Mouse (Mus musculus) heart, postnatal 4 days (tissue): ENCODE measurements around the gene Gm9918. TPM values are rescaled to one million over a fixed set of nuclear protein-coding genes. Genes with fewer than 3 reads are reported as not detected.
A peak's percentile ranks its signal among the peaks of the same experiment; 100 is the strongest.

Experiments
- DNase-seq: peaks from one replicate; pipeline ENCODE4 v3.0.0; 2021
- total RNA-seq, 2 experiments: library from RNA; stranded (reverse); gene quantifications; 2 replicates each; pipeline ENCODE4 v1.2.3; 2021

The Gm9918 gene
- total RNA-seq, 2 experiments from 2014 or later = not detected

DNA sequence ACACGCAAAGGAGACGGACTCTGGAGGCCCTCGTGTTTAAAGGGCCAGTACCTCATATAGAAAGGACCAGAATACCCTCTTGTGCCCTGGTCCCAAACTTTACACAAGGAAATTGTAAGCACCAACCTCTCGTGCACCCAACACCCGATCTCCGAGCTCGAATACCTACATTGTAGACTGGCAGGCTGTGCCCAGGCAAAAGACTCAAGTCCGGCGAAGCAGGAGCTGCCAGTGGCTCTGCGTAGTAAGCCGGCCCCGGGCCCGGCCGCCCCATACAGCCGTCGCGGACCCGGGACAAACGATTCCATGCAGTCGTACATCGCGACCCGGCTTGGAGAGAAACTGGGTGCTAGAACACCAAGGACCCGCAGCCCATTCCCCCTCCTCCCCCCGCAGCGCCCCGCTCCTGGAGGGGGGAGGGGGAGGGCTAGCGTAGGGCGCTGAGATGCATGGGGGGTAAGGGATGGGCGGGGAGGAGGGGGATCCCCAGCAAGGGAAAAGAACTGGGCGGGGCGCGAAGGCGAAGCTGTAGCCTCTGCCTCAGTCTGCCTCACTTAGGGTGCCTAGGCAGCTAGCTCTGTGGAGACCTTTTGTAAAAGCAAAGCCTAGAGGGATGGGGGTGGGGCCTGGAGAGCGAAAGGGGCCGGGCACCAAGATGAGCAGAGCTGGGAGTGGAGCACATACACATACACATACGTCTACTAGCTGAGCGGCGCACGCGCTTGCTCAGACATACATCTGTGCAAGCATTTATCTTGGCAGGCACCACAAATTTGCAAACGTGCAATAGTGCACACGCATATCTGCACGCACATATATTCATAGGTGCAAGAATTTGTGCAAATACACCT lies 24.2 kb upstream of the Gm9918 start:
- peak; percentile 75 for DNase-seq

DNA sequence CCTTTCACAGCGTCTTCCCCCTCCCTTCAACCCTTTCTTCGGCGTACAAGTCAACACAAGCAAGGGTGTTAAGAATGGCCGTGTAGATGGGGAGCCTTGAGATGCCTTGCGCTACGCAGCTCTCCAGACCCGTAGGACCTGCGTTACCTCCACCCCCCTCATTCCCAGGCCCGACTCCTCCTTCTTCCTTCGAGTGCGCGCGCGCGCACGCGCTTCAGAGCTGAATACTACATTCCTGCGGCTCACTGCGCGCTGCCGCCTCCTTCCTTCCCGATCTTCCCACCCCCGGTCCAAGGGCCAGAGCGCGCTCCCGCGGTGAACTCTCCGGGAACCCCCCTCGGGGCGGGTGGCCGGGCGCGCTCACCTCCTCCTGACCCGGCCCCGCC lies 23.5 kb upstream of the Gm9918 start:
- DNase-seq = peak; percentile 96

DNA sequence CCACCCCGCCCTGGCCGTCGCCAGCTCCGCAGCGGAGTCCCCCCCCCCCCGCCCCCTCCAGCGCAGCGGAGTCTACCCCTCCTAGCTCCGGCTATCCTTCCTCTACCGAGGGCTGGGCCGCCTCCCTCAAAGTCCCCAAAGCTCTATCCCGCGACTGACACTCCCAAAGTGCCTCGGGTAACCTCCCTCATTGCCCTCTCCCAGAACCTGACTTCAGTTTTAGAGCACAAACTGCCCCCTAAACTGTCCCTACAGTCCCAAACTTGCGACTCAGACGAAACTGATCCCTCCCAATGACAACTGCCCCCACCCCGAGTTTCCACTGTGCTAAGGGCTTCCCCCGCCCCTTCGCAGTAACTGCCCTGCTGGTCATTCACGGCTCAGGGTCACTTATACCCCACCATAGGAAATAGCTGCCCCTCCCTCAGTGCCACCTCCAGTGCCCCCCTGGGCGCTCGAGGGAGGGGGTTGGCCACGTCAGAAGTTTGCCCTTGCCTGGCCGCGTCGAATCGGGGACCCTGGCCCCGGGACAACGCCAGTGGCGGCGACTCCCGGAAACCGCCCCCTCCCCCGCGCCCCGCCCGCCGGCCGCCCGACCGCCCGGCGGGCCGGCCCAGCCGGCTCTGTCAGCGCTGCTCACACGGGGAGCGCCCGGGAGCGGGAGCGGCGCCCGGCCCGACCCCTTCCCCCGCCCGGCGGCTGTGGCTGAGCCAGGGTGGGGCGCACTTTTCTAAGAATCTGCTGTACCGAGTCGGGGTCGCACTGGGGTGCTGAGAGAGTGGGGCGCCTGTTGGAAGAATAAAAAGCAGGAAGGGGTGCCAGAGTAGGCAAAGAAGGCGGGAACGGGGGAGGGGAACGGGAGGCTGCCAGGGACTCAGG lies 22.9 kb upstream of the Gm9918 start:
- DNase-seq = peak; percentile 80

DNA sequence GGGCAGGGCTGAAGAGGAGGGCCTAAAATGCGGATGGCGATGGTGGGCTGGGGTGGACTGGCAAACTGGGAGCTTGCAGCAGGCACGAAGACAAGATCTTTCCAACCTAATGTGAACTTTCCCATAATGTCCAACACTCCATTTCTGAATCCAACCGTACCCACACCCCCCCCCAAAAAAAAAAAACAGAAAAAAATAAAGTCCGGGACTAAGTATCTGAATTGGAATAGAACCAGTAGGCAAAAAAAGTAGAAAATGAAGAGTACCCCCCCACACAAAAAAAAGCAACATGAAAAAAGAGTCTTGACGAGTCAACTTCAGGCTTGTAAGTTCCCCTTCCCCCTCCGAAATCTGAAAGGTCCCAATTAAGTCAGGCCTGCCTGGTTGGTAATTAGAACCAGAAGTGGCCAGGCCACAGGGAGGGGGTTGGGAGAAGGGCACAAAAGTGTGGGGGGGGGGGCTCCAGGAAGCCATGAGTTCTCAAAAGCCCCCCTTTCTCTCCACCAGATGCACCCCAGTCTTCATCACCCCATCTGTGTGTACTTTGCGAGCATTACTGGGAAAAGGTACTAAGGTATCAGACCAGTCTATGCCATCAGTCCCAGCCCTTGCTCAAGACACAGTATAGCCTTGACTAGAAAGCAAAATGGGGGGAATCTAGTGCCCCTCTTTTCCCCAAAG lies 22.1 kb upstream of the Gm9918 start:
- no peak for DNase-seq

DNA sequence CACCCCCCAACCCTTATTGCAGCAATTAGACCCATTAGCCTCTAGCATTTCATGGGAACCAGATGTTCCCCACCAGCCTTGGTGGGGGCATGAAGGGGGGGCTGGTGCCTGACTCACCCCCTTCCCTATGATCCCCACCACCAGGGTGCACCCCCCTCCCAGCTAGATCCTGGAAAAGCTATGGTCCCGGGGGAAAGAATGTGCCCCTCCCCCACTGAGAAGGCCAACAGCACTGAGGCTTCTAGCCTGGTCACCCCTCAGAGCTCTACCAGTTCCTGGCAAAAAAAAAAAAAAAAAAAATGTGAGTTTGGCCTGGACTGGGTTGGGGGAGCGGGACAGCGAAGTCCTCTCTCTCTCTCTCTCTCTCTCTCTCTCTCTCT lies 21.6 kb upstream of the Gm9918 start:
- no peak for DNase-seq

DNA sequence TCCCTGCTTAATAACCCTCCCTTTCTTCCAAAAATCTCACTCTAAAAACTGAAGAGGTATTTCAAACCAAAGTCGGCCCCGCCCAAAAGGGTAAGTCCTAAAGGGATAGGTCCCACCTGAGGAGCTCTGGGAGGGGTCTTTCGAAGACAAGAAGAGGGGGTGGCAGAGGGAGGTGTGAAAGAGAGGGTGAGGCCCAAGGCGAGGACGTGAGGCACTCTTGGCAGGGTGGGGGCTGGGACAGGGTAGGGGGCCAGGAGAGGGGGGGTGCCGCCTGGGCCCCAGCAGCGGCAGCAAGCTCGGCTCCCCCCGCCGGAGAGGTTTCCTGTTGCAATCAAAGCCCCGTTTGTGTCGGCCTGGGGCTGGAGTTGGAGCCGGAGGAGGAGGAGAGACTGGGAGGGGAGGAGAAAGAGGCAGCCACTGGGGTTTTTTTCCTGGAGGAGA lies 21.1 kb upstream of the Gm9918 start:
- peak; percentile 57 for DNase-seq

DNA sequence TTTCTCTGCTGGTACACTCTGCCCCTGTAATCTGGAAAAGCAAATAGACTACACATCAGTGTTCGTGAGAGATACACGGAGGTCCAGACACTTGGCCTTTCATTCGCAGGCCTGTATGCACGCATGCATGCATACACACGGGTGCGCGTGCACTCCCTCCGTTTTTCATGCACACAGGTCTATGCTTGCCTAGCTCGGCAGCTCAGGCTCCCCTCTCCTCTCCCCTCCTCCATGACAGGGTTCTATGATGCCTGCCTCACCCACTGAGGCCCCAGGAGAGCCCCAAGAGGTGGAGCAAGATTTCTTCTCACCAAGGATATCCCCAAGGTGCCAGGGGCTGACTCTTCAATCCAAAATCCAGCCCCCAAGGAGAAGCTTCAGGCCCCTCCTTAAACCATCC lies 20.4 kb upstream of the Gm9918 start:
- DNase-seq = no peak

DNA sequence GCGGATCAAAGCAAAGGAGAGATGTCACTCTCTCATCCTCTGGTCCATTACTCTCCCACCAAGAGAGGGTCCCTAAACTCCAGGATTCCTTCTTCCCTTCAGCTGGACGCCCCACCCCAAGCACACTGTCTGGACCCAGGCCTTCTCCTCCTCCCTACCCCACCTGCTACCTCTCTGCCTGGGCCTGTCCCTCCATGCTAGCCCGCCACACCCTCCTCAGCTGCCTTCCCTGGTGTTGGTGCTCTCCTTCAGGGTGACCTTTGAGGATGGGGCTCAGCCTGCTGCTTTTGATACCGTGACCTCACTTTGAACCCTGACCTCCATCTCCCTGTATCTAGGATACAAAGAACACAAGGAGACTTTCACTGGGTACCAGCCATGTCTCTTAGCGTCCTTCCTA lies 19.8 kb upstream of the Gm9918 start:
- DNase-seq = no peak

DNA sequence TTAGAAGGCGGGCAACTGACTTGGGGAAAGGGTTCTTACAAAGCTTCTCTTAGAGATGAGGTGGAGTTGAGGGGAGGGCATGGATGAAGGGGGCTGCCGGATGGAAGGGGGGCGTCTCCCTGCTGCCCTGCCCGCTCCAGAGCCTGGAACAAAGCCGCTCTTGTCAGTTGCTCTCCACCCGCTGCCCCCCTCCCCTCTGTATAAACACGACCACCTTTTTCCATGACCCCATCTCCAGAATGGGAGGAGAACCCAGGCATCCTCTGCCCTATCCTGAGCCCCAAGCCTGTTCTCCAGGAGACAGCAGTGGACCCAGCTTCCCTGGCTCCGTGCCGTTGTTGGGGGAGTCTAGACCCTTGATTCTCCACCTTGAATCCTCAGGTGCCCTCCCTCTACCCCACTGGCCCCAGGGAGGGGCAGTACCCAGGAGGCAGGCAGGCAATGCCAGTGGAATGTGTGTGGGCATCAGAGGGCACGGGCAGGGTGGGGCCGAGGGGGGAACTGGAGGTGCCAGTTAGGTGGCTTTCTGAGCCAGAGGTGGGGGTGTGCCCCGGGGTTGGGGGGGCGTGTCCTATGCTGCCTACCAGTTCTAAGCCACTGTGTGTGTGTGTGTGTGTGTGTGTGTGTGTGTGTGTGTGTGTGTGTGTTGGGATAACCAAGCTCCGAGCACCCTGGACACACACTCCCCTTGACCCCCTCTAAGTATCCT lies 14.7 kb upstream of the Gm9918 start:
- no peak for DNase-seq

DNA sequence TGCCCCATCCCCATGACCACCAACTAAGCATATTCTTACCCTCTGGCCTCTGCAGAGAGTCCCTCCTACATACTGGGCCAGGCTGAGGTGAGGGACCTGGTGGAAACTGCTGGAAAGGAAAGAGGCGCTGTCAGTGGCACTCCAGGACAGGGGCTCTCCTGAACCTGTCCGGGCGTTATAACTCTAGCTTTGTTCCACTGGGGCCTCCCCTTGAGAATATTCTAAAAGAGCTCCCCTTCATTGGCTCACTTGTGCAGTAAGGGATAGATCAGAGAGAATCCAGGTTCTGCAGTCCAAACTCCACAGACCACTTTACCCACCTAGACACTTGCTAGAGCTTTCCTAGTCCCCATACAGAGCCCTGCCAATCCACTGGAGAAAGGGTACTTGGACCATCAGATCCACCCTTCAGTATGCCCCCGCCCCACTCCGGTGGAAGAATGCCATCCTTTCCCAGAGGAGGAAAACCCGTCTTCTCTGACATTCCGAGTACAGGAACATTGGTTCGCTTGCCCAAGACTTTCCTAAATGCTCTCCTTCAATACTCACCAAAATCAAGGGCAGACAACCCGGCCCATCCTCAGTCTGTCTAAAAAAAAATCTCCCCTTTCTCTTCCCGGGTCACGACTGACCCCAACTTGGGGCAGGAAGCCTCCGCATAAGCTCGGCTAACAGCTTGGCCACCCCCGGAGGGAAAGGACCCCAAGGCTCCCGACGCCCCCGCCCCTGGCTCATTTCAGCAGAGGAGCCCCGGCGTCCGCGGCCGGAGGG lies 13.7 kb upstream of the Gm9918 start:
- DNase-seq = no peak

DNA sequence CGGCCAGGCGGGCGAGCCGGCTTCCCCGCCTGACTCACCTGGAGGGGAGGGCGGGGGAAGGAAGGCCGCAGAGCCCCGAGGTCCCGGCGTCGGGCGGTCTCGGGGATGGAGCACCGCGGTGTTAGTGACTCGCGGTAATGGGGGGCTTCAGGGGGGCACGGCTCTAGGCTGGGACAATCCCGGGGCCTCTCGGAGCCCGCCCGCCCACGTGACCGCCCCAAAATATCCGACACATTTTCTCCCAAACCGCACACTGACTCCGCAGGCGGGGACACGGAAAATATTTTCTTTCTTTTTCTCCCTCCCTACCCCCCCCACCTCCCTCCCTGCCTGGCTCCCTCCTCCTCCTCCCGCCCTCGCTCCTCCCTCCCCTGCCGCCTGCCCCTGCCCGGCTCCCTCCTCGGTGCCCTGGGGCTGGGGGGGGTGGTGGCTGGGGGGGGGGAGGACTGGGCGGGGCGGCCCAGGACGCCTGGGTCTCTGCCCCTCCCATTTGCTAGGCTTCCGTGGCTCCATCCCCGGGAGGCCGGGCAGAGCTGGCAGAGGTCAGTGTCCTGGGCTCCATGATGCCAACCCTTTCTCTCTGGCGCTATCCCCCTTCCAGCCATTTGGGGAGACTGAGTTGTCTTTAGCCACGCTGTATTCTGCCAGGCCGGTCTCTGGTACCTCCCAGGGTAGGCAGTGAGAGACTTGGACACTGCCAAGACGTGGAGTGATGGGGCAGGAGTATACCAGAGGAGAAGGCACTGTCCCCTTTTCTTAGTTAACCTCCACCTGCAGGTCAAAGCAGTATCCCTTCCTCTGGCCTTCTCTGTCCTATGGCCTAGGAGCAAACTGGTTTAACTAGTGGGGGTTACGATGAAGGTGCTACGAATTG lies 12.9 kb upstream of the Gm9918 start, which contains the start of gene Rarg:
Gene Rarg (minus strand): TSS at position 316 of the 874 bp plus-strand sequence.
- DNase-seq = no peak

DNA sequence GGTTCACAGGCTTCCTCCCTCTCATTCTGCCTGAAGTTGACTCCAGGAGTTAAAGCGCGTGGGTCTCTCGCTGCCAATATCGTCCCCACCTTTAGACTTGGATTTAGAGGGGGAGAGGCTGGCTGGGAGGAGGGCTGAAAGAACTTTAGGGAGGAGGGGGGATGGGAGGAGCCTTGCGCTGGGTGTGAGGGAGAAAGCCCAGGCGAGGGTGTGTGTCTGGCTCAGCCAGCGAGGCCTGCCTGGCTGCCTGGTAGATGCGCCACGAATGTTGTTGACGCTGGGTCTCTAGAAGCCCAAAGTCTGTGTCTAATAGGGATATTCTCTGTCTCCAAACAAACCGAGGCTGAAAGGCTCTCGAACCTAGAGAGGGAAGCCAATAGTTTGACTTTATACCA lies 12.3 kb upstream of the Gm9918 start:
- DNase-seq = peak; percentile 58

DNA sequence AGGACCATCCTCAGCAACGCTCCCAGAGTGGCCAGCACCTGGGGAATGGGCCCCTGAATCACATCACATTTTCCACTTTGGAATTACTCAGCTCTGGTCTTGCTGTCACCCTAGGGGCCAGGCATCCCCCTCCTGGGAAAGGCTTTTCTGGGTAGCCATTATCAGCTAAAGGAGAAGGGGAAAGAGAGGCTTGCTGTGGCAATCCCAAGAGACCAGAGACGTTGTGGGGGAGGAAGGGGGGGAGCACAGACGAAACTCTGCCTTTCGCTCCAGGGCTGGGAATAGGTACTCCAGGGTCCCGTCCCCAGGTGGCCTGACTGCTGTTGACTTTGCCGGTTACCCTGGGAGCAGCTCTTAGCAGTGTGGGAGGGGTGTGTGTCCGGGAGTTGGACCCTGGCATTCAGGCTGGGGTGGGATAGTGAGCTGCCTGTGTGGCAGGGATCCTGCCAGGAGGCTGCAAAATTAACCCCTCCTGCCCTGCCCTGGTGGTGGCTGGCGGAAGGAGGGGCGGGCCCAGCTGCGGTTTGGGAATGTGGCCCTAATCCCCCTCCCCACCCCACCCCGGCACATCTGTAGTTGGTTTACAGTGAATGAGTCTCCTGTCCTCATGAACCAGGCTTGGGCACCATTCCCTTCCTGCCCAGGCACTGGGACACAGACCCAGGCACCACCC lies 11.6 kb upstream of the Gm9918 start:
- no peak for DNase-seq

DNA sequence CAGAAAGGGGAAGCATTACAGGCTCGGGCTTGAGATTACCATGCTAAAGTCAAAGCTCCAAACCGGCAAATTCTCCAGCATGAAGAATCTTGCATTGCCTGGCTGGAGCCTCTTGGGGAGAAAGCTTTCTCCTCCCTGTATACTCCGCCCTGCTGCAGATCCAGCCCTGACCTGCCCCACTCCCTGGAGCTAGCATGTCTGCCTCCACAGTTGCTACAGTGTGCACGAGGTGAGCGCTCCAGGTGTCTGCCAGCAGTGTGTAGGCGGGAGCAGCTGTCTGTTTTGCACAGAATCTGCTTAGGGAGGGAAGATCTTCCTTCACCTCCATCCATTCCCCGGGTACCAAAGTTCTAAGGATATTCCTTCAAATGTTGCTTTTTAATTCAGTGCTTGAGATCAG lies 7.8 kb upstream of the Gm9918 start:
- DNase-seq = no peak

DNA sequence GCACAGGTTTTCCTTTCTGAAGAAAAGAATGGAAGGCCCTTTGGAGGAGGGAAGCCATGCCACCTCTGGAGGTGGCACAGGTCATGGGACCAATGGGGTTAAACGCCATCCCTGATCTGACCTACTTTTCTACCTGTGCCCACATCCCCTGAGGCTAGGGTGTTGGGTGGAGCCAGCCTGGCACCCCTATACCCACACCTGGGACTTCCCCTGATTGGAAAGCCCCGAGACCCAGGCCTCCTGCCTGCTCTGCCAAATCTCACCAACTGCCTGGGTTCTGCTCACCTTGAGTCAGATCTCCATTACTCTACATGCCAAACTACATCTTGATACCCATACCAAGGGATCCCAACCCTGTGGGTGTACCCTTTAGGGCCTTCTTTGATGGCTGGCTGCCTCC lies 7.3 kb upstream of the Gm9918 start:
- DNase-seq = no peak

DNA sequence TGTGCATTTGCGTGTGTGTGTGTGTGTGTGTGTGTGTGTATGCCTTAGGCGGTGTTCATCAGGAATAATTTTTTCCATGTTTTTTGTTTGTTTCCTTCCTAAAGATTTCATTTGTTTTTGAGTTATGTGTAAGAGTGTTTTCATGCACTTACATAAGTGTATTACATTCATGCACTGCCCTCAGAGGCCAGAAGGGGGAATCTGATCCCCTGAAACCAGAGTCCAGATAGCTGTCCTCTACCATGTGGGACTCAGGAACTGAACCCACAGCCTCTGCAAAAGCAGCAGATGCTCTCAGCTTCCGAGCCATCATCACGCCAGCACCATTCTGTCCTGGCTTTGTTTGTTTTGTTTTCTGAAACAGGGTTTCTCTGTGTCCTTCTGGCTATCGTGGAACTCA lies 4.8 kb upstream of the Gm9918 start:
- no peak for DNase-seq

DNA sequence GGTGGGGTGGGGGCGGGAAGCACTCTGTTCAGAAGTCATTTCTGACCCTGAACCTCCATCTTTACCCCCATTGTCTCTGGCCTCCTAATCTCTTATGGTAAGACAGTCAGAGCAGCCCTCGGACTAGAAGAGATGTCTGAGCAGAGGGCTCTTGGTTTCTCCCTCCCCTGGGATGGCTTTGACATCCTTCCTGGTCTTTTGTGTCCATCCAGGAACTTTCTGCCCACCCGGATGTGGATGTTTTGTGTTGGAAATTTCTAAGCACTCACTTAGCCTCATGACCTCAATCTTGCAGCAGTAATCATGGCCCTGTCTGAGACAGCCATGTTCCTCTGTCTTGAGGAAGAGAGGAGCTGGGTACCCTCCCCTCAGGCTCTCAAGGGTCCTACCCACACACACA lies 1.1 kb downstream of the Gm9918 start:
- DNase-seq = no peak

DNA sequence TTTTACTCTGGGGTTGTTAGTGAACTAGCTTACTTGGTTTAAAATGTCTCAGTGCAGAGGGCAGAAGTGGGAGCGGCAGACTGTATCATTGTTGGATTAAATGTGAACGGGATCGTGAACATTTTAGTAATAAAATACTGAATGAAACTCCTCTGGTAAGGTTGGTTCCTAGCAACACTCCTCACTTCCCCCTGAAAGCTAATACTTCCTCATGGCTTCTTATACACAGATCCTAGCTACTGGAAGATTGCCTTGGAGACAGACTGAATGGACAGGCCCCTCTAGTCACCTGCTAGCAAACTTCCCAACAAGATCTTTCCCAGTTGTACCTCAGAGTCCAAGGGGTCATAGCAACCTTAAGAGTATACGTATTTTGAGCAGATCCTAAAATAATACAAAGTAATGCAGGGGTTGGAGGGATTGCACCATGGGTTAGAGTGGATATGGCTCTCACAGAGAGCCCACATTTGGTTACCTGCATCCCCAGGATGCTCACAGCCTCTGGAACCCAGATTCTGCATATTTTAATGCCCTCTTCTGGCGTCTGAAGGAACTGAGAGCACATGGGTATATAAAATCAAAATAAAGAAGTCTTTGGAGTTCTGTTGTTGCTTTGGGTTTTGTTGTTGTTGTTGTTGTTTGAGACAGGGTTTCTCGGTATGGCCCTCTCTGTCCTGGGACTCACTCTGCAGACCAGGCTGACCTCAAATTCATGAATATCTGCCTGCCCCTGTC lies 3.8 kb downstream of the Gm9918 start:
- no peak for DNase-seq

DNA sequence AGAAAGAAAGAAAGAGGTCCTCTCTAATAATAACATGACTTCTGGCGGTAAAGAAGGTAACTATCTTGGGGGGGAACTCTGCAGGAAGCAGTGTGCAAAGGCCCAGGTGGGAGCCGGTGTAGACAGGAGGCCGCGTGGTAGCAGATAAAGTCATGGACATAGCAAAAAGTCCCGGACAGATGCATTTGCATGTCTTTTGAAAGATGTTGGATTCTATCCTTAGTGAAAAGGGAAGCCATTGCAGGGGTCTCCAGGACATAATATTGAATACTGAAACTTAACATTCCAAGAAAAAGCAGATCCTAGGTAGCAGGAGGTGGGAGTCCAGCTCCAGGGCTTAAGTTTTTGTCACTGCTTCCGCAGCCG lies 8.3 kb downstream of the Gm9918 start:
- no peak for DNase-seq
